Mouse (Mus musculus) CH12.LX (cell line): ENCODE data around the gene Ubxn10. TPM values are rescaled to one million over a fixed set of nuclear protein-coding genes. Genes with fewer than 3 reads are reported as not detected.

Source experiments
- DNase-seq: peaks from one replicate; pipeline ENCODE4 v3.0.0-alpha.2; 2013; ENCODE audit errors: extremely low read depth
- H3K27ac ChIP-seq: 2 replicates; pipeline ENCODE4 v1.5.1; 2012; ENCODE audit warnings: low read depth, mild to moderate bottlenecking, control low read depth, moderate library complexity; ENCODE audit not compliant: insufficient read depth
- H3K27me3 ChIP-seq: replicated peaks from 2 replicates; pipeline ENCODE3; 2012; ENCODE audit warnings: inconsistent platforms
- H3K36me3 ChIP-seq, 2 experiments: replicated peaks in 1 of 2; 2 replicates each; pipeline versions ENCODE3 to v1.6.1; 2012; ENCODE audit warnings: inconsistent platforms in 1 of 2, low read length in 1 of 2, mild to moderate bottlenecking in 1 of 2, mixed read lengths in 1 of 2, moderate library complexity in 1 of 2; ENCODE audit not compliant: control insufficient read depth in 1 of 2, insufficient read depth in 1 of 2
- H3K4me1 ChIP-seq, 2 experiments: 2 replicates each; pipeline ENCODE4 v1.6.1; 2012; ENCODE audit warnings: inconsistent platforms in 1 of 2, moderate library complexity in 1 of 2; ENCODE audit not compliant: insufficient read depth in 2 of 2, control insufficient read depth in 1 of 2
- H3K4me2 ChIP-seq: 2 replicates; pipeline ENCODE4 v1.6.1; 2012; ENCODE audit warnings: low read depth, mild to moderate bottlenecking, control low read depth; ENCODE audit not compliant: poor library complexity, insufficient read depth, severe bottlenecking
- H3K4me3 ChIP-seq, 3 experiments: fragments of 150-350 bp in 1 of 3; sonication (generic) in 1 of 3; replicated peaks in 1 of 3; 2 replicates each; pipeline versions ENCODE3 to v1.5.1; 2011 to 2012; ENCODE audit warnings: low read depth in 2 of 3, low read length in 2 of 3, mild to moderate bottlenecking in 2 of 3, moderate library complexity in 2 of 3, control low read depth in 1 of 3, improper control_type of control experiment in 1 of 3, inconsistent platforms in 1 of 3, mixed read lengths in 1 of 3; ENCODE audit not compliant: poor library complexity in 1 of 3
- H3K79me2 ChIP-seq: replicated peaks from 2 replicates; pipeline ENCODE4 v1.6.1; 2012; ENCODE audit warnings: mild to moderate bottlenecking, moderate library complexity; ENCODE audit not compliant: control insufficient read depth, poor library complexity, insufficient read depth, severe bottlenecking; ENCODE audit errors: extremely low read depth
- H3K9ac ChIP-seq: 2 replicates; pipeline ENCODE4 v1.6.1; 2012; ENCODE audit warnings: low read depth, mild to moderate bottlenecking, control low read depth, moderate library complexity; ENCODE audit not compliant: insufficient read depth
- H3K9me3 ChIP-seq: replicated peaks from 2 replicates; pipeline ENCODE3; 2012; ENCODE audit warnings: low read length, inconsistent platforms, mixed read lengths
- BHLHE40 ChIP-seq: IDR thresholded peaks from 2 replicates; pipeline ENCODE4 v1.6.1; 2011; ENCODE audit warnings: mild to moderate bottlenecking, low read depth, low read length, improper control_type of control experiment
- CHD1 ChIP-seq: IDR thresholded peaks from 2 replicates; pipeline ENCODE4 v1.6.1; 2012; ENCODE audit warnings: low read depth, low read length, improper control_type of control experiment, inconsistent platforms
- CHD2 ChIP-seq: IDR thresholded peaks from 2 replicates; pipeline ENCODE4 v1.6.1; 2011; ENCODE audit warnings: low read length, improper control_type of control experiment
- CTCF ChIP-seq, 2 experiments: IDR thresholded peaks in 1 of 2; conservative IDR thresholded peaks in 1 of 2; 2 replicates each; pipeline ENCODE4 v1.5.1; 2011 to 2012; ENCODE audit warnings: low read depth in 2 of 2, low read length in 2 of 2, improper control_type of control experiment in 1 of 2, inconsistent platforms in 1 of 2, mild to moderate bottlenecking in 1 of 2, moderate library complexity in 1 of 2
- ELF1 ChIP-seq: IDR thresholded peaks from 2 replicates; pipeline ENCODE4 v1.6.1; 2014; ENCODE audit warnings: low read depth, mild to moderate bottlenecking, inconsistent platforms, low read length, improper control_type of control experiment
- EP300 ChIP-seq: IDR thresholded peaks from 2 replicates; pipeline ENCODE4 v1.6.1; 2011; ENCODE audit warnings: low read length, improper control_type of control experiment
- ETS1 ChIP-seq: conservative IDR thresholded peaks from 2 replicates; pipeline ENCODE4 v1.6.1; 2012; ENCODE audit warnings: low read depth, mild to moderate bottlenecking, inconsistent platforms, low read length, improper control_type of control experiment, moderate library complexity
- HCFC1 ChIP-seq: IDR thresholded peaks from 2 replicates; pipeline ENCODE4 v1.6.1; 2012; ENCODE audit warnings: low read depth, mild to moderate bottlenecking, inconsistent platforms, low read length, improper control_type of control experiment
- JUND ChIP-seq: conservative IDR thresholded peaks from 2 replicates; pipeline ENCODE4 v1.6.1; 2011; ENCODE audit warnings: low read depth, low read length, improper control_type of control experiment
- KAT2A ChIP-seq: IDR thresholded peaks from 2 replicates; pipeline ENCODE4 v1.6.1; 2012; ENCODE audit warnings: low read length, improper control_type of control experiment, inconsistent platforms; ENCODE audit not compliant: insufficient replicate concordance
- MAFK ChIP-seq: IDR thresholded peaks from 2 replicates; pipeline ENCODE4 v1.6.1; 2011; ENCODE audit warnings: low read length, improper control_type of control experiment; ENCODE audit not compliant: insufficient replicate concordance
- MAX ChIP-seq: IDR thresholded peaks from 2 replicates; pipeline ENCODE4 v1.6.1; 2011; ENCODE audit warnings: low read length, improper control_type of control experiment
- MAZ ChIP-seq: IDR thresholded peaks from 2 replicates; pipeline ENCODE4 v1.6.1; 2012; ENCODE audit warnings: low read depth, mild to moderate bottlenecking, inconsistent platforms, low read length, improper control_type of control experiment, moderate library complexity
- MXI1 ChIP-seq: IDR thresholded peaks from 2 replicates; pipeline ENCODE4 v1.6.1; 2011; ENCODE audit warnings: mild to moderate bottlenecking, low read depth, low read length, improper control_type of control experiment
- NELFE ChIP-seq: IDR thresholded peaks from 2 replicates; pipeline ENCODE4 v1.6.1; 2011; ENCODE audit warnings: low read depth, low read length, improper control_type of control experiment
- POLR2A ChIP-seq: IDR thresholded peaks from 2 replicates; pipeline ENCODE4 v1.6.1; 2011; ENCODE audit warnings: low read depth, mild to moderate bottlenecking, improper control_type of control experiment, low read length
- POLR2AphosphoS2 ChIP-seq: IDR thresholded peaks from 2 replicates; pipeline ENCODE4 v1.6.1; 2011; ENCODE audit warnings: low read depth, low read length, improper control_type of control experiment
- RAD21 ChIP-seq: IDR thresholded peaks from 2 replicates; pipeline ENCODE4 v1.6.1; 2011; ENCODE audit warnings: low read depth, mild to moderate bottlenecking, low read length, improper control_type of control experiment, moderate library complexity
- RCOR1 ChIP-seq: conservative IDR thresholded peaks from 2 replicates; pipeline ENCODE4 v1.6.1; 2012; ENCODE audit warnings: low read depth, mild to moderate bottlenecking, inconsistent platforms, low read length, improper control_type of control experiment
- SIN3A ChIP-seq: IDR thresholded peaks from 2 replicates; pipeline ENCODE4 v1.6.1; 2012; ENCODE audit warnings: low read length, improper control_type of control experiment, inconsistent platforms
- SMC3 ChIP-seq: IDR thresholded peaks from 2 replicates; pipeline ENCODE4 v1.6.1; 2011; ENCODE audit warnings: low read depth, low read length, improper control_type of control experiment
- TBP ChIP-seq: conservative IDR thresholded peaks from 2 replicates; pipeline ENCODE4 v1.6.1; 2011; ENCODE audit warnings: low read depth, low read length, improper control_type of control experiment
- TCF12 ChIP-seq: IDR thresholded peaks from 2 replicates; pipeline ENCODE4 v1.6.1; 2014; ENCODE audit warnings: low read depth, mild to moderate bottlenecking, inconsistent platforms, low read length, improper control_type of control experiment
- UBTF ChIP-seq: IDR thresholded peaks from 2 replicates; pipeline ENCODE4 v1.6.1; 2012; ENCODE audit warnings: low read depth, mild to moderate bottlenecking, inconsistent platforms, low read length, improper control_type of control experiment, moderate library complexity
- USF2 ChIP-seq: conservative IDR thresholded peaks from 2 replicates; pipeline ENCODE4 v1.6.1; 2011; ENCODE audit warnings: low read depth, low read length, improper control_type of control experiment
- ZC3H11A ChIP-seq: IDR thresholded peaks from 2 replicates; pipeline ENCODE4 v1.6.1; 2012; ENCODE audit warnings: low read depth, mild to moderate bottlenecking, inconsistent platforms, low read length, improper control_type of control experiment
- dilution Hi-C: fragments of 300-500 bp; cut with MboI; formaldehyde crosslinking; loops from 2 replicates; pipeline ENCODE4 v1.14.3; 2020; ENCODE audit warnings: low sequenced_read_pairs; ENCODE audit not compliant: extremely low pct_unique_long_range_greater_than_20kb, extremely low pct_ligation_motif_present
- in situ Hi-C: fragments of 300-500 bp; cut with MboI; formaldehyde crosslinking; loops from 3 replicates; pipeline ENCODE4 v1.14.3; 2019; ENCODE audit warnings: low sequenced_read_pairs, low pct_ligation_motif_present, low pct_unique_long_range_greater_than_20kb, mixed read lengths
- polyA plus RNA-seq: library from polyadenylated mRNA; unstranded; fragments of >175 nt; gene quantifications from 2 replicates; pipeline ENCODE4 v1.2.1, GENCODE M21; 2012; ENCODE audit warnings: low read depth; ENCODE audit not compliant: insufficient read length
- total RNA-seq, 2 experiments: library from RNA; depleted of rRNA; stranded (reverse); fragments of 300-350 nt in 1 of 2; fragments of >200 nt in 1 of 2; gene quantifications; 2 replicates each; pipeline ENCODE4 v1.2.3; 2012 to 2014

Ubxn10 gene
- total and polyA plus RNA-seq, 3 experiments: not detected

DNA sequence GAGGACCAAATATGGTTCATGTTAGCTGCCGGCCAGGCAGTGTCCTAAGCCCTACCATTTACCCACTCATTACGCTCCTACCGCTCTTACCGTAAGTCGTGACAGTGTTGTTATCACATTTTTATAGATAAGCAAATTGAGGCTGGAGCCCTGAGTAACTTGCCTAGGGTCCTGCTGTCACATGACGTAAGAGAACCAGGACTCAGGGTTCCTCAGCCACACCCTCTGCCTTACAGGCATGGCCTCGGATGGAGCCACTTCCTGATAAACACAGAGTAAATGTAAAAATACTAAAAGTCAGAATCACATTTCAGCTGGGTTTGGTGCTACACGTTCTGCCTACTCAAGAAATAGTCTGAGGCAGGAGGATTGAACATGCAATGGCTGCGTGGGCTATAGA, 17.5 kb upstream of the Ubxn10 start:
- H3K27me3 ChIP-seq: peaks cover 72% of the 10 kb centered on the region
- no peak overlapping the region for H3K4me3 ChIP-seq
- dilution Hi-C loops: no loop called here
- peaks cover 8% of the 10 kb centered on the region for H3K9me3 ChIP-seq
- no peak for DNase-seq
- no peak overlapping the region for H3K27ac ChIP-seq
- H3K9ac ChIP-seq: no peak overlapping the region
- in situ Hi-C loops: no loop called here
- H3K36me3 ChIP-seq: no peaks in the 10 kb centered on the region
- no peaks in the 10 kb centered on the region; a peak in 1 of 4 replicates for H3K4me1 ChIP-seq
- no peak for TF ChIP-seq RAD21
- TF ChIP-seq ETS1: no peak
- TF ChIP-seq SMC3: no peak
- TF ChIP-seq SIN3A: no peak
- TF ChIP-seq EP300: no peak
- no peak for TF ChIP-seq ELF1
- no peak for TF ChIP-seq MXI1
- no peak for TF ChIP-seq CHD1
- no peak for TF ChIP-seq NELFE
- TF ChIP-seq CTCF (conservative IDR thresholded peaks at IDR 0.05 in 1 of 2, IDR thresholded peaks at IDR 0.05 in 1 of 2; ENCODE audit: low read depth in 2 of 2, low read length in 2 of 2): no peak
- no peak for TF ChIP-seq ZC3H11A
- TF ChIP-seq MAFK: no peak
- TF ChIP-seq RCOR1: no peak
- no peak for TF ChIP-seq BHLHE40
- no peak for TF ChIP-seq POLR2A
- no peak for TF ChIP-seq HCFC1
- TF ChIP-seq MAZ: no peak
- TF ChIP-seq CHD2: no peak
- no peak overlapping the region for H3K4me2 ChIP-seq
- no peaks in the 10 kb centered on the region for H3K79me2 ChIP-seq

DNA sequence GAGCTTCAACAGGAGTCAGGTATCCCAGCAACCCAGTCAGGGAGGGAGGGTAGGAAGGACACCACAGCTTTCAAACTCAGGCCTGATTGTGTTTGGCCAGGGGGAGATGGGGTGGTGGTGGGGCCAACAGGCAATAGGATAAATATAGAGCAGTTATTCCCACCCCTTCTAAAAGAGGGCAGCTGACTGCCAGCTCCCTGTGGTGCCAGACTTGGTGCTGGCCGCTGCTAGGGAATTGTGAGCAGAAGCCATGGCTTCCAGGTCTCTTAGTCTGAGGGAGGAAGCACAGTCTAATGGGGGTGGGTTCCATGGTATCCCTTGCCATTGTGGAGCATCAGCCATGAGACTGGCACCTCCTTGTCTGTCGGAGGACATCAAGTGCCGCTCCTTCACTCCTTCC, 16.6 kb upstream of the Ubxn10 start:
- Histone ChIP-seq H3K79me2 (no peaks in the 10 kb centered on the region), H3K27me3 (peaks cover 73% of the 10 kb centered on the region), H3K9ac (no peak overlapping the region), H3K9me3 (peaks cover 8% of the 10 kb centered on the region), H3K36me3 (no peaks in the 10 kb centered on the region), H3K4me2 (no peak overlapping the region), H3K4me3 (no peak overlapping the region), H3K4me1 (no peaks in the 10 kb centered on the region; a peak in 1 of 4 replicates), H3K27ac (no peak overlapping the region)
- in situ Hi-C loops: no loop called here
- dilution Hi-C loops: no loop called here
- no peak for DNase-seq
- no peak for TF ChIP-seq MAX
- no peak for TF ChIP-seq HCFC1
- TF ChIP-seq ETS1: no peak
- no peak for TF ChIP-seq POLR2AphosphoS2
- no peak for TF ChIP-seq TBP
- TF ChIP-seq TCF12: no peak
- no peak for TF ChIP-seq ELF1
- no peak for TF ChIP-seq JUND
- TF ChIP-seq UBTF: no peak
- no peak for TF ChIP-seq USF2
- TF ChIP-seq KAT2A: no peak
- no peak for TF ChIP-seq CTCF (conservative IDR thresholded peaks at IDR 0.05 in 1 of 2, IDR thresholded peaks at IDR 0.05 in 1 of 2; ENCODE audit: low read depth in 2 of 2, low read length in 2 of 2)
- TF ChIP-seq CHD2: no peak
